19 mouse cellular contexts compared by ENCODE assay signal in the genomic region with DNA sequence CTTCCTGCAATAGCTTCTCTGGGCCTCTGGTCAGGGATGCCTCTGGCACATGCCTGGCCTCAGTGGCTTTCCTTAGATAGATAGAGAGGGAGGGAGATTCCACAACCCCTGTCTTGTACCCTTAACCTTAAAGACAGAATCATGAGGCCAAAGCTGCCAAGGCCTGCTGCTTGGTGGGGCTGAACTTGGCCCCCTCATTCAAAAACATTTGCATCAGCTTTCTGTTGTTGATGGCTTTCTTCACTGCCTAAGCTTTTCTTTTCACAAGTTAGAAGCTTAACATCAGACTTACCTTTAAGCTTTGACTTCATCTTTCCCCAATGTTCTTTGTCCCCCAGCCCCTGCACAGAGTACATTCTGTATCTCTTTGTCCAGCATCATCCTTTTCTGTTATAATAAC.
"Had no signal": no experiment of that assay in that cellular context is flagged by ENCODE, and none has a peak within 500 bp of the region (broad histone marks: within the 10 kb centered on the region; RNA-seq: fewer than 3 reads in every experiment).

No protein-coding gene starts in this region.

- H3K27me3 ChIP-seq: midbrain, embryonic 12.5 days; neural tube, embryonic 13.5 days; neural tube, embryonic 15.5 days had no signal

- H3K36me3 ChIP-seq: neural tube, embryonic 15.5 days had no signal

- H3K9me3 ChIP-seq: midbrain, embryonic 10.5 days; midbrain, embryonic 12.5 days; neural tube, embryonic 13.5 days; neural tube, embryonic 15.5 days had no signal

- H3K4me1 ChIP-seq: midbrain, embryonic 10.5 days; midbrain, embryonic 12.5 days; neural tube, embryonic 13.5 days; neural tube, embryonic 15.5 days had no signal

- H3K9ac ChIP-seq: lung, embryonic 14.5 days; midbrain, embryonic 12.5 days; neural tube, embryonic 13.5 days; neural tube, embryonic 15.5 days had no signal

- ATAC-seq: midbrain, embryonic 16.5 days had no signal

- DNase-seq: lung, adult 18-20 months; lung, embryonic 14.5 days; lung, postnatal 10 days; lung, postnatal 4 days; midbrain, embryonic 14.5 days; retina, postnatal 1 day; right cerebral cortex, adult 18-20 months; right cerebral cortex, postnatal 25 days; right cerebral cortex, postnatal 4 days; spleen, adult 18-20 months; thymus, adult 18-20 months; thymus, postnatal 14 days; thymus, postnatal 36 days had no signal

- H3K4me3 ChIP-seq: midbrain, embryonic 10.5 days; midbrain, embryonic 12.5 days; myocyte; neural tube, embryonic 13.5 days; neural tube, embryonic 15.5 days had no signal

- H3K4me2 ChIP-seq: lung, embryonic 14.5 days; midbrain, embryonic 12.5 days; neural tube, embryonic 13.5 days; neural tube, embryonic 15.5 days had no signal

- H3K27ac ChIP-seq: midbrain, embryonic 10.5 days; midbrain, embryonic 12.5 days; neural tube, embryonic 13.5 days; neural tube, embryonic 15.5 days had no signal
